Mouse (Mus musculus) T-cell, adult 2 months (primary cell): ENCODE data around the gene Aftph.

Experiments
- DNase-seq: peaks from one replicate; pipeline ENCODE4 v3.0.0; 2022; ENCODE audit warnings: low spot score

Aftph gene

DNA sequence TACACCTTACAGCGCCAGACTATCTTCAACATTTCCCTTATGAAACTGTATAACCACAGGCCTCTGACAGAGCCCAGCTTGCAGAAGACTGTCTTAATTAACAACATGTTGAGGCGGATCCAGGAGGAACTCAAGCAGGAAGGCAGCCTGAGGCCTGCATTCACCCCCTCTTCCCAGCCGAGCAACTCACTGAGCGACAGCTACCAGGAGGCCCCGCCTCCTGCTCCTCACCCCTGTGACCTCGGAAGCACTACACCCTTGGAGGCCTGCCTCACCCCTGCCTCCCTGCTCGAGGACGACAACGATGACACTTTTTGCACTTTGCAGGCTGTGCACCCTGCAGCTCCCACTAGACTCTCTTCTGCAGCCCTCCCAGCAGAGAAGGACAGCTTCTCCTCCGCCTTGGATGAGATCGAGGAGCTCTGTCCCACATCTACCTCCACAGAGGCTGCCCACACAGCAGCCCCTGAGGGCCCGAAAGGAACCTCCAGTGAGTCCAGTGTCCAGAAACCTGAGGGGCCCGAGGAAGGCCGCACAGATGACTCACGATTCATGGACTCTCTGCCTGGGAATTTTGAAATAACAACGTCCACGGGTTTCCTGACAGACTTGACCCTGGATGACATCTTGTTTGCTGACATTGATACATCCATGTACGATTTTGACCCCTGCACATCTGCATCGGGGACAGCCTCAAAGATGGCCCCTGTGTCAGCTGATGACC is 93.3 kb downstream of the Aftph start:
- DNase-seq, result no peak

DNA sequence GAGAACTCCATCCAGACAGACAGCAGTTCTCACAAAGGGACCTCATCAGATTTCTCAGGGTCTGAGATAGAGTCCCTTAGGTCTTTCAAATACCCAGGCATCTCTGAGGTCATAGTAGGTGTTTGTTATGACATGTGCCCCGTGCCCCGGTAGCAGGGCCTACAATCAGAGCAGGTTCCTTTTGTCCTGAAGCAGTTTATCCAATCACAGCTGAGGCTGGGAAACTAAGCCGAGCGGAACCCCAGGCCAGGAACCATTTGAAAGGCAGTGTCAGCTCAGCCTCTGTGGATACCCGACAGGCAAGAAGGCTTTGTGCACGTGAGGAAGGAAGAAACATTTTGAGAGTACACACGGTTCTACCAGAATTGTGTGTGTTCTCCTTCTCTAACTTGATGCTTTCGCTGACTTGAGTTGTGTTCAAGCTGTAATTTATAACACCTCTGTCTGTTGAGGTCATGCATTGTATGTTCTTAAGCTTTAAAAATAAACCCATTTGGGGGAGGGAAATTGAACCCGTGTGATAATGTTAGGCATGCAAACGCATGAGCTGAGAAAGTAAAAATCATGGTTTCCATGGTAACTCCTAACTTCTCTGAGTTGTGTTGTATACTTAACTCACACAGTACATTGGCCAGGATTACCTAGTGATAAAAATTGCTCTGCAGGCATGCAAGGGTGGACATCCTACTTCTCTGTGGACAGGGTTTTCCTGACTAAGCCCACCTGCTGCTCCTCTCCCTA is 94.2 kb downstream of the Aftph start:
- no peak for DNase-seq

DNA sequence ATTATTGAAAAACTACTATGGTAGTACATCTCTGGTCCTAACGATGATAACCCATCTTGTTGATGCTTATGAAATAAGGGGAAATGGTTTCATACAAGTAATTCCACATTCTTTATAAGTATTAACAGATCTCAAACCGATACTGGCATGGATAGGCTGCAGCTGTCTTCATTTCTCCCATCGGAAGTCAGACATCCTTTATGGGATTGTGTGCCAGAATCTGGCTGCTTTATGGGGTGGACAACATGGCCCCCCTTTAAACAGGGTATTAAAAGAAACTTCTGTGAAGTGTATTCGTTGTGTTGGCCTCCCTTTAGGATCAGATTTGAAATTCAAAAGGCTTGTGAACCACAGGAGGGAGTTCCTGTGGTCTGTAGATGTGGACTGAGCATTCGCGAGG is 95.2 kb downstream of the Aftph start:
- DNase-seq, result no peak

DNA sequence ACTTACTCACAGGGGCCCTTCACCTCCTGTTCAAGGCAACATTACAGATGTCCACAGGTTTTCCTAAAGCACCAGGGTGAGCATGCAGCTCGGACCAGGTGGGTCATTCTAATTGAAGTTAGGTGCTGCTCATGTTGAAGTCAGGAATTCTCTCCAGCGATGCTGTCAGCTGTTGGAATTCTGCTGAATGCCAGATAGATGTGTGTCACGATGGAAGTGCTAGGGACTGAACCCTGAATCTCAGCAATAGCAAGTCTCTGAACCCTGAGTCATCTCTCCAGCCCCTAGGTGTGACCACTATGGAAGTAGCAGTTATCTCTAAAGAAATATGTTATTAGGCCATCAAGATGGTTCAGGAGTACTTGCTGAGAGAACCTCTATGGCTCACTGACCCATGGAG is 95.9 kb downstream of the Aftph start:
- DNase-seq, result no peak

DNA sequence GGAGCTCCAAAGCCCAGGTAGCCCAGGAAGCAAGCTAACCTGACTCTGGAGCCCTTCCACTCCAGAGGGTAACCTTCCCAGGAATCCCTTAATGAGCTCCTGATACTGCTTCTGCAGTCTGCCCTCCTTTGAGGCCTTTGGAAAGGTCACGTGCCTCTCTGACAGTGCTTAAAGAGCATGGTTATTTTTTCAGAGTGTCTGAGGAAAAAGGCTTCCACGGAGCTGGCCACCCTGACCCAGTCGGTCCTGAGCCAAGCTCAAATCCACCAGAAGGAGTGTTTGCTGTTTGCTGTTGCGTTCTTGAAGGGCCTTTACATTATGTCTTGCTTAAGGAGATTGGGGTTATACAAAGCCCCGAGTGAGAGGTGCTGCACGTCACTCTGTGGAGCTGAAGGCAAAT is 96.5 kb downstream of the Aftph start:
- DNase-seq, result no peak

DNA sequence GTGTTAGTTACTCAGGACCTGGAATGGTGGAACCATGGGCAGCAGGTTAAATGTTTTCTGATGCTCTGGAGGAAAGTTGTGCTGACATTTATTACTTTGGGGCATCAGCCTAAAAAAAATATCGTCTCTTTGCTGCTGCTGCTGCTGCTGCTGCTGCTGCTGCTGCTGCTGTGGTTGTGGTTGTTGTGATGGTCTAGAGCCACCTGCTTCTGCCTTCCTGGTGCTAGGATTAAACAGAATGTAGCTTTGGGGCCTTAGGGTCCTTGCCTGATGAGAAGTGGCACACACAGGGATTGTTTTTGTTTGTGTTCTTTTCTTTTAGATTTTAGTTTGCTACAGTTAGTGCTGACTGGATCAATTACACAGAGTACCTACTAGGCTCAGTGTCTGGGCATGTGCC is 97.2 kb downstream of the Aftph start:
- peak; percentile 25 for DNase-seq

DNA sequence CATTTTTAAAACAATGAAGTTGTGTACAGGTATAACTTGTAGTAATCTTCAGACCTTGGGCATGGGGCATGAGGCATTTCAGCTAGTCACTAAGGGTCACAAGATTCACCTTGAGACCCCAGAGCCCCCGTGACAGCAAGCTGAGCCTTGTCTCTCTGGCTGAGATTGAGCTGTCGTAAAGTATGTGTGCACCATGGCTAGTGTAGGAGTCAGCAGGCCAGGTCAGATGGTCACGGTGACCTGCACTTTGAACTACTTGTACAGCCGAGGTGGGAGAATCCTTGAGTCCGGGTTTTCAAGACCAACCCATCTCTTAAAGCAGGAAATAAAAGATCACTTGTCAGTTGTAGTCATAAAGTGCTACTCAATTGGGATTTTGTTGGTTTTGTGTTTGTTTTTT is 98.2 kb downstream of the Aftph start:
- DNase-seq, result no peak

DNA sequence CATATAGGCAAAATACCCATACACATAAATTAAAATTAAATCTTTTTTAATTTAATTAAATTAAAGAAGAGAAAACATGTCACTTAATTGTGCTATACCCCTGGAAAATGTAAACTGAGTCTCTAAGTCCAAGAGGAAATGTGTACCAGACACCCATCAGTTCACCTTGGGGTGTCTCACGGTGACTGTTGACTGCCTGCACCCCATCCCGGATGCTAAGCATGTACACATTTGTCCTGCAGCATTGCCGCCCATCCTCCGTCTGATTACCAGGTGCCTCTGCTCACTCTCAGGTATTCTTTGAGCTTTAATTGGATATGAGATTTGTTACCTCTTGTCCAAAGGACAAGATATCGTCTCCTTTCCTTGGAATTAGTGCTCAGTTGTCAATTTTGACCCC is 99.1 kb downstream of the Aftph start:
- DNase-seq, result no peak

DNA sequence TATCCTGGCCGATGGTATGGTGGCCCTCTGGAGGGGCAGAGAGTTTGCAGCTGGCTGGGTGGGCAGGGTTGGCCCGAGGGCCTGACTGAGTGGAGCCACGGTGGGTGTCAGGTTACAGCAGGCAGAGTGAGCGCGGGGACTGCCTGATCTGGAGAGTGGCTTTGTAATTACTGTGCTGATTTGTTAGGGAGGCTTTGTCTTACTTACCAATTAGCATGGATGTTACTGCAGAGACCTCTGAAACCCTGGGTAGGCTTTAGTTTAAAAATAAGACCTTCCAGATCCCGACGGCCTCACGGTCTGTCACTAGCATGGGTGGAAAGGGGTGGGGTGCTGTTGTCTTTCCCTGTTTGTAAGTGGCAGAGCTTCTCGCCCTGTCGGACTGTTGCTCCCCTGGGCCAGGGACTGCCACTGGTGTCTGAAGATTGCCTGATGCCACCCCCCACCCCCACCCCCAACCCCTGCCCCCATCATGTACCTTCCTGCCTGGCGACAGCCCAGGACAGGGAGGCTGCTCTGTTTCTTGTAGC is 101.4 kb downstream of the Aftph start:
- DNase-seq, result no peak

DNA sequence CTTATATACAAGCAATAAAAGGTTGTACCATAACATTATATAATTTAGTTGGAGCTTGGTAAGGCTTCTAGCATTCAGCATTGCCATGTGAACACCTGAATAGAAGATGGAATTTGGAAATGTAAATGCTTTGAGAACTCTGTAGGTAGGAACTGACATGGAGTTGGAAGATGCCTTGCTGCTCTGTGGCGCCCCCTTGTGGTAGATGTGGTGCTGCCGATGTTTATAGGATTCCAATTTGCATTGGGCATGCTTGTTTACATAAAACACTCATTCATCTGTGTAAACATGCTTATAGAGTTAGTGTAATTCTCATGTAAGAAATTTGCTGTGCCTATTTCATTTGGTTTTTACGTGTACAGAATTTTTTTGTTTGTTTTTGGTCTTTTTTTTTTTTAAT is 102.5 kb downstream of the Aftph start:
- DNase-seq, result peak; percentile 78

DNA sequence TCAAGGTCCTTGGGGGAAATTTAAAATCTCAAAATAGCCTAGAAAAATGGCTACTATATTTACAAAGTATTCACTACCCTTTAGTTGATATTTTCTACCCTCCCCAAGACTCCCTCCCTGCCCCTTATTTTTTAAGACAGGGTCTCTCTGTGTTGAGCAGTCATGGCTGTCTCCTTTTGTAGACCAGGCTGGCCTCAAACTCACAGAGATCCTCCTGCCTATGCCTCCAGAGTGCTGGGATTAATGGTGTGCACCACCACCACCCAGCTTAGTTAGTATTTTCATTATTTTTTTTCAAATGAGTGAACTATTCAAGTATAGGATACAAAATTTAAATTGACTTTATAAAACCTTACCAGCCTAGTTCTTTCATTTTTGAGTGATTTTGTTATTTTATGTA is 104.3 kb downstream of the Aftph start:
- no peak for DNase-seq

DNA sequence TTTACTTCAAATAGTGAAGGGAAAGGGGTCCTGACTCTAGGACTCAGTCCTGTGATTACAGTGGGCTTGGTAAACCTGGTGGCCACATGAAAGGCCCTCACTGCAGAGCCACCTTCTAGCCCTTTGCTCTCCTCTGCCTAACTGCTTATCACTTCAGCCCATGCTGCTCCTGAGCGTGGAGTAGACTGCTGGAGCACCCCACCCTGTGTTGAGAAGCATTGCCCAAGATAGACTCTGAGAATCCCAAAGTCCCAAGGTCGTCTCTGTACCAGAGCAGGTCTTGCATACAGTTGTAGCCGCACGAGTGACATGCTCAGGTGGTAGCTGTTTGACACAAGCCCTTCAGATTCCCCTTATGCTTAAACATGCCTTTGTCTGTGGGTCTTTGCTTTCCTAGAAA is 105.3 kb downstream of the Aftph start:
- DNase-seq, result no peak

DNA sequence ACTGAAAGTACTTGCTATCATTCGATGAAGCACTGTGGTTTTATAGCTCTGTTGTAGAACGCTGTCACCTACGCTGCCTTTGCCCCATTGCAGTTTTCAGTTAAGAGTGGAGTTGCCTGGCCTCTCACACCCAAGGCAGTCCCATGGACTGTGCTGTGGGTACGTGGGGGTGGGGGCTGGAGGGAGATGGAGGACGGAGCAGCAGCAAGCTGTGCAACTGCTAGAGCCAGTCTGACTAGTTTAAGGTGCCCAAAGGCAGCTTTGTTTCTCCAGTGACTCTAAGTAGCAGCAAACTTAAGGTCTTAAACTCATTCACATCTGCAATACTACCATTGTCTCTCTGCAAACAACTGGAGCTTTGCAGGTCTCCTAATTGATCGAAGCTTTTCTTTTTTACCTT is 105.7 kb downstream of the Aftph start:
- no peak for DNase-seq
